Mouse (Mus musculus) ES-E14 (cell line): ENCODE data around the gene Slc30a6.

Experiments
- CHD2 ChIP-seq: IDR thresholded peaks from 2 replicates; pipeline ENCODE4 v1.6.1; 2014; ENCODE audit warnings: mild to moderate bottlenecking, low read depth, low read length, inconsistent platforms
- HCFC1 ChIP-seq: IDR thresholded peaks from 2 replicates; pipeline ENCODE4 v1.6.1; 2012; ENCODE audit warnings: low read length, inconsistent platforms, borderline replicate concordance; ENCODE audit not compliant: insufficient read depth

GRCm38 (mm10) chr17:74396766-74397165 is 1.4 kb downstream of the Slc30a6 start:
- TF ChIP-seq HCFC1 (no peak), CHD2 (no peak)
